Mouse (Mus musculus) spleen, adult 12 weeks (tissue): ENCODE measurements at regions not wholly inside any gene's neighbourhood (a gene's known extent, or its start where the extent isn't known, plus 50 kb on each side); places are given as distances from the start of the nearest gene placed in this dataset.

ENCODE experiments used
- DNase-seq: peaks from one replicate; pipeline ENCODE4 v3.0.0; 2022; ENCODE audit warnings: low spot score

GRCm38 (mm10) chr6:135610504-135611096 lies 248.3 kb downstream of the Emp1 start:
- DNase-seq: no peak

- DNase-seq: no peak
These were observed 265.6 kb downstream of the Emp1 start for GRCm38 (mm10) chr6:135627928-135628327.

GRCm38 (mm10) chr6:135629236-135629635 lies 266.9 kb downstream of the Emp1 start:
- no peak for DNase-seq

GRCm38 (mm10) chr6:135632671-135633070 lies 270.3 kb downstream of the Emp1 start:
- DNase-seq: no peak

GRCm38 (mm10) chr6:135636648-135637047 lies 274.3 kb downstream of the Emp1 start:
- no peak for DNase-seq

GRCm38 (mm10) chr6:135642711-135643110 lies 280.4 kb downstream of the Emp1 start:
- no peak for DNase-seq

- DNase-seq: no peak
These were observed 283.8 kb downstream of the Emp1 start for GRCm38 (mm10) chr6:135646177-135646576.

GRCm38 (mm10) chr6:135653002-135653401 lies 290.7 kb downstream of the Emp1 start:
- no peak for DNase-seq

GRCm38 (mm10) chr6:135662386-135662785 lies 300.0 kb downstream of the Emp1 start:
- DNase-seq: no peak

- DNase-seq: no peak
These were observed 300.6 kb downstream of the Emp1 start for GRCm38 (mm10) chr6:135662801-135663537.
